Mouse (Mus musculus) WW6 (cell line): ENCODE measurements around the gene Car8.
A peak's percentile ranks its signal among the peaks of the same experiment; 100 is the strongest.

Experiments used
- DNase-seq: peaks from one replicate; pipeline ENCODE4 v3.0.0-alpha.2; 2013; ENCODE audit warnings: low read depth, low spot score

Car8 gene

GRCm38 (mm10) chr4:8238560-8239305 is at the start of gene Car8:
Gene Car8 (minus strand): TSS chr4:8239041.
- DNase-seq, result no peak

GRCm38 (mm10) chr4:8284934-8285333 is 46.1 kb upstream of the Car8 start:
- DNase-seq, result no peak

GRCm38 (mm10) chr4:8278159-8278558 is 39.3 kb upstream of the Car8 start:
- DNase-seq, result no peak

- no peak for DNase-seq
These were observed 11.0 kb upstream of the Car8 start for GRCm38 (mm10) chr4:8249805-8250204.

GRCm38 (mm10) chr4:8245495-8246063 is 6.7 kb upstream of the Car8 start:
- DNase-seq, result no peak

- no peak for DNase-seq
These were observed 6.2 kb upstream of the Car8 start for GRCm38 (mm10) chr4:8245062-8245461.

- DNase-seq, result no peak
These were observed 858 bp upstream of the Car8 start for GRCm38 (mm10) chr4:8239699-8240098.

- no peak for DNase-seq
These were observed 447 bp upstream of the Car8 start for GRCm38 (mm10) chr4:8239306-8239670.

- no peak for DNase-seq
These were observed 6.3 kb downstream of the Car8 start for GRCm38 (mm10) chr4:8232393-8233111.

GRCm38 (mm10) chr4:8231291-8231871 is 7.5 kb downstream of the Car8 start:
- DNase-seq, result no peak

GRCm38 (mm10) chr4:8229661-8230298 is 9.1 kb downstream of the Car8 start:
- no peak for DNase-seq

GRCm38 (mm10) chr4:8218941-8219340 is 19.9 kb downstream of the Car8 start:
- DNase-seq, result no peak

- no peak for DNase-seq
These were observed 20.8 kb downstream of the Car8 start for GRCm38 (mm10) chr4:8218004-8218403.

- DNase-seq, result no peak
These were observed 21.6 kb downstream of the Car8 start for GRCm38 (mm10) chr4:8217272-8217671.

- DNase-seq, result peak; percentile 22
These were observed 22.3 kb downstream of the Car8 start for GRCm38 (mm10) chr4:8216551-8216950.

- DNase-seq, result no peak
These were observed 25.2 kb downstream of the Car8 start for GRCm38 (mm10) chr4:8213661-8214060.

- DNase-seq, result no peak
These were observed 25.8 kb downstream of the Car8 start for GRCm38 (mm10) chr4:8212873-8213569.

GRCm38 (mm10) chr4:8210452-8210851 is 28.4 kb downstream of the Car8 start:
- DNase-seq, result no peak

- DNase-seq, result no peak
These were observed 30.9 kb downstream of the Car8 start for GRCm38 (mm10) chr4:8207924-8208323.

- no peak for DNase-seq
These were observed 31.8 kb downstream of the Car8 start for GRCm38 (mm10) chr4:8206918-8207573.
